Mouse (Mus musculus) ovary, postnatal 36 days (tissue): ENCODE results near the gene Cpsf4l.
A peak's percentile ranks its signal among the peaks of the same experiment; 100 is the strongest.

ENCODE experiments used
- DNase-seq: peaks from one replicate; pipeline ENCODE4 v3.0.0; 2022; ENCODE audit warnings: low spot score, mixed read lengths

Cpsf4l gene

GRCm38 (mm10) chr11:113709731-113710256 is at the start of gene Cpsf4l:
Gene Cpsf4l (minus strand): TSS chr11:113710017.
- DNase-seq = no peak

GRCm38 (mm10) chr11:113758851-113759250 is 49.0 kb upstream of the Cpsf4l start:
- DNase-seq = no peak

- DNase-seq = no peak
Observed at GRCm38 (mm10) chr11:113756578-113756977, 46.8 kb upstream of the Cpsf4l start.

GRCm38 (mm10) chr11:113755878-113756277 is 46.1 kb upstream of the Cpsf4l start:
- DNase-seq = no peak

- no peak for DNase-seq
Observed at GRCm38 (mm10) chr11:113754845-113755244, 45.0 kb upstream of the Cpsf4l start.

GRCm38 (mm10) chr11:113752685-113753430 is 43.0 kb upstream of the Cpsf4l start:
- DNase-seq = no peak

- no peak for DNase-seq
Observed at GRCm38 (mm10) chr11:113752158-113752661, 42.4 kb upstream of the Cpsf4l start.

- peak; percentile 81 for DNase-seq
Observed at GRCm38 (mm10) chr11:113751484-113752084, 41.8 kb upstream of the Cpsf4l start, which contains the start of gene Cdc42ep4. Gene Cdc42ep4 (minus strand): TSS chr11:113751881.

- DNase-seq = peak; percentile 73
Observed at GRCm38 (mm10) chr11:113750571-113751483, 41.0 kb upstream of the Cpsf4l start.

GRCm38 (mm10) chr11:113749749-113750351 is 40.0 kb upstream of the Cpsf4l start:
- DNase-seq = peak; percentile 36

- peak; percentile 52 for DNase-seq
Observed at GRCm38 (mm10) chr11:113748797-113749521, 39.1 kb upstream of the Cpsf4l start.

- DNase-seq = no peak
Observed at GRCm38 (mm10) chr11:113747725-113748380, 38.0 kb upstream of the Cpsf4l start.

GRCm38 (mm10) chr11:113747056-113747455 is 37.2 kb upstream of the Cpsf4l start:
- DNase-seq = no peak

GRCm38 (mm10) chr11:113745961-113746360 is 36.1 kb upstream of the Cpsf4l start:
- DNase-seq = no peak

GRCm38 (mm10) chr11:113742998-113743397 is 33.2 kb upstream of the Cpsf4l start:
- DNase-seq = no peak

GRCm38 (mm10) chr11:113740100-113740499 is 30.3 kb upstream of the Cpsf4l start:
- no peak for DNase-seq

GRCm38 (mm10) chr11:113739213-113739612 is 29.4 kb upstream of the Cpsf4l start:
- DNase-seq = peak; percentile 56

GRCm38 (mm10) chr11:113737912-113738311 is 28.1 kb upstream of the Cpsf4l start:
- no peak for DNase-seq

GRCm38 (mm10) chr11:113737553-113737854 is 27.7 kb upstream of the Cpsf4l start:
- DNase-seq = no peak

- DNase-seq = no peak
Observed at GRCm38 (mm10) chr11:113736848-113737552, 27.2 kb upstream of the Cpsf4l start.
